Mouse (Mus musculus): ENCODE measurements around the gene Borcs6. TPM values are rescaled to one million over a fixed set of nuclear protein-coding genes. Genes with fewer than 3 reads are reported as not detected.
A peak's percentile ranks its signal among the peaks of the same experiment; 100 is the strongest.
"Not testable (repeated sequence)": the region's sequence is repeated elsewhere in the genome, so short reads cannot be mapped to it uniquely, and the experiment has no call there.

Borcs6 gene
- total RNA-seq (2022), result 10 to 100 TPM; 29.8 to 33.9 (median 31.5) TPM

- peak; percentile 97 for DNase-seq
These were observed at the start of gene Borcs6 for GRCm38 (mm10) chr11:69059357-69059974. TSS of gene Borcs6 (plus strand) at chr11:69059717.

- no peak for DNase-seq
These were observed 48.9 kb upstream of the Borcs6 start for GRCm38 (mm10) chr11:69010400-69011323.

GRCm38 (mm10) chr11:69011445-69011844 lies 48.1 kb upstream of the Borcs6 start:
- not testable (repeated sequence) for DNase-seq

- peak; percentile 92 for DNase-seq
These were observed 47.4 kb upstream of the Borcs6 start for GRCm38 (mm10) chr11:69012071-69012601.

- peak; percentile 87 for DNase-seq
These were observed 43.7 kb upstream of the Borcs6 start, which contains the start of gene Ctc1 for GRCm38 (mm10) chr11:69015644-69016441. TSS of gene Ctc1 (plus strand) at chr11:69015911.

- DNase-seq, result no peak
These were observed 42.8 kb upstream of the Borcs6 start for GRCm38 (mm10) chr11:69016755-69017154.

- no peak for DNase-seq
These were observed 38.8 kb upstream of the Borcs6 start for GRCm38 (mm10) chr11:69020691-69021090.

GRCm38 (mm10) chr11:69026562-69026961 lies 33.0 kb upstream of the Borcs6 start:
- DNase-seq, result no peak

- DNase-seq, result no peak
These were observed 30.7 kb upstream of the Borcs6 start for GRCm38 (mm10) chr11:69028805-69029204.

- DNase-seq, result no peak
These were observed 26.0 kb upstream of the Borcs6 start for GRCm38 (mm10) chr11:69033552-69033951.

- no peak for DNase-seq
These were observed 24.9 kb upstream of the Borcs6 start for GRCm38 (mm10) chr11:69034585-69034984.

GRCm38 (mm10) chr11:69035411-69035810 lies 24.1 kb upstream of the Borcs6 start:
- DNase-seq, result no peak

- DNase-seq, result peak; percentile 88
These were observed 23.7 kb upstream of the Borcs6 start for GRCm38 (mm10) chr11:69035849-69036248.

GRCm38 (mm10) chr11:69036486-69037230 lies 22.9 kb upstream of the Borcs6 start:
- peak; percentile 82 for DNase-seq

- peak; percentile 83 for DNase-seq
These were observed 22.1 kb upstream of the Borcs6 start for GRCm38 (mm10) chr11:69037231-69038061.

GRCm38 (mm10) chr11:69038173-69038572 lies 21.3 kb upstream of the Borcs6 start:
- DNase-seq, result no peak

- peak; percentile 71 for DNase-seq
These were observed 13.8 kb upstream of the Borcs6 start, which contains the start of gene Aurkb for GRCm38 (mm10) chr11:69045531-69046394. TSS of gene Aurkb (plus strand) at chr11:69045647.

- no peak for DNase-seq
These were observed 13.1 kb upstream of the Borcs6 start for GRCm38 (mm10) chr11:69046395-69046774.

GRCm38 (mm10) chr11:69047592-69047991 lies 11.9 kb upstream of the Borcs6 start:
- DNase-seq, result no peak

- no peak for DNase-seq
These were observed 11.4 kb upstream of the Borcs6 start for GRCm38 (mm10) chr11:69048151-69048550.

Data from adrenal gland, adult 8-10 months (tissue).